Mouse (Mus musculus) c-Kit-positive CD71-positive TER-119-positive erythroid progenitor cells, embryonic 14.5 days (primary cell): ENCODE results near the gene Elac2.

Experiments used
- DNase-seq: peaks from one replicate; pipeline ENCODE4 v3.0.0-alpha.2; 2013; ENCODE audit warnings: low spot score

The Elac2 gene

DNA sequence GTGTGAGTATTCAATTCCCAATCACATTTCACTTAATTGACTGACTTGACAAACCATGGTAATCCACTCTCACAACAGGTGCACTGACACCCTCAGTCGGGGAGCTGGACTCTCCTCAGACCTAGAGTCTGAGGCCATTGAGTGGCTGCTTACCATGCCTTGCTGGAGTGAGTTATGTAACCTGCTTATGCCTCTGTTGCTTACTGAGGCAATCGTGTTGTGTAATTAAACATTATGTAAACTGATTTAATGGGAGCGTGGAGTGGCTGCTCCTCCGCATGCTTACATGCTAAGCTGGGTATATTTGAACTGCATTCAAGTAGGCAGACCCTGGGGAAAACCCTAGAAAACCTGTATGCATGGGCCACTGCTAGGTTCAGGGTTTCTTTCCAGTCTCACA, 41.9 kb downstream of the Elac2 start:
- DNase-seq, result no peak

DNA sequence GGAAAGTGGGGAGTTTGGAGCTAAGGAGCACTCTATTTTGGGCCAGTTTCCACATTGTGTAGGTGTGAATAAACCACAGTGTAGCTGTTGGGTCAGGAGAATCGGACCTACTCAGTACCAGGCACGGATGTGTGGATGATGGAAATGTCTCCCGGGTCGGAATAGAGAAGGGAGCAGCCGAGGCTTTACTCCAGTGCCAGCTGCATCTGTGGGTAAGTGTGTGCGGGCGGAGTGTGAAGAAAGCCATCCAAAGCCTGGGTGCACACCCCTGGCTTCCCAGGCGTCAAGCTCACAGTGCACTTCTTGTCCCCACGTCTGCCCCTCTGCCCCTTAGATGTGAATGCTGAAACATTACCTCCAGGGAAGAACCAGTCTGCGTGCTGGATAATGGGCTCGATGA, 43.9 kb downstream of the Elac2 start:
- DNase-seq, result no peak

DNA sequence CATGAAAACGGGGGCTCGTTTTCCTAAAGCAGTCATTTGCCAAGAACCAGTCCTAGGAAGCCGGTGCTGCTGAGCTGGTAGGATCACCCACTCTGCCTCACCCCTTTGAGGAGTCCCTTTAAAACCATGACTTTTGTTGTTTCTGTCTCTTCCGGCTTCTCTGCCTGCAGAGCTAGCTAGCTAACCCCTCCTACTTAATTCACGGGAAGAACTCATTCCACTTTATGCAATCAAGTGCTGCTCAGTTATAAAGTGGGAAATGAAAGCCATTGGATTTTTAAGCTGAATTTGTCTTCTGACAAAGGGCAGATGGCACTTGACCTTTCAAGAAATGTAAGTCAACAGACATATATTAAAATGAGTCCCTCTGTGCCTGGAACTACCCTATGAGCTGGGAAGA, 49.2 kb downstream of the Elac2 start:
- DNase-seq, result no peak

DNA sequence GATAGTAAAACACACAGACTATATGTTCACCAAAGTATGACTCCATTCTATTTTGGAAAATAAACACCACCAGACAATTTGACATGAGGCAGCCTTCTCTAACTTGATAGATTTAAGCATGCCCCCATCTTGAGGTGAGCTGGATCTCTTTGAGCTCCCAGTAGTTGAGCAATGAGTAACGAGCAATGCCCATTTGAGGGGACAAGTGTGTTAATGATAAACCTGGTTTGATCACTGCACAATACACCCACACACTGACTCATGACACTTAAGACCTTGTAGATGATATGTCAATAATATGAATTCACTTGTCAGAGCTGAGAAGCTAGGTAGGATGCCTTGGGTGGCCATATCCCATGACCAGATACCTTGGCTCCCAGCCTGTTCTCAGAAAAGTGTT, 51.4 kb downstream of the Elac2 start:
- DNase-seq, result no peak

DNA sequence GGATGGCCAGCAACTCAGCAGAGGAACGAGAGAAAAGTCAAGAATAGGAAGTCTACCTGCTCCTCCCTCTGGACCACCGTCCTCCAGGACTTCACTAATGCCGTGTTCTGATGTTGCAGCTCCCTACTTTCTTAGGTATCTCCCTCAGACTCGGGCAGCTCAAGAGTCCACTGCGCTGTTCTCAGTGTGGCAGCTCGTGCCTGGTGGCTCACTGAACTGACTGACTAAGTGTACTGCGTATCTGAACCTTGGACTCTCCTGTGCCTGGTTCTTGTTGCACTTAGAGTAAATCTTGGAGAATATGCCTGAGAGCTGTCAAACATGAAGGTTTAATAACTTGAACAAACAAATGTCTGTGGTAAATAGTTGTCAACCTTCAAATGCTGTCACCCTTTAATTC, 53.4 kb downstream of the Elac2 start:
- DNase-seq, result no peak

DNA sequence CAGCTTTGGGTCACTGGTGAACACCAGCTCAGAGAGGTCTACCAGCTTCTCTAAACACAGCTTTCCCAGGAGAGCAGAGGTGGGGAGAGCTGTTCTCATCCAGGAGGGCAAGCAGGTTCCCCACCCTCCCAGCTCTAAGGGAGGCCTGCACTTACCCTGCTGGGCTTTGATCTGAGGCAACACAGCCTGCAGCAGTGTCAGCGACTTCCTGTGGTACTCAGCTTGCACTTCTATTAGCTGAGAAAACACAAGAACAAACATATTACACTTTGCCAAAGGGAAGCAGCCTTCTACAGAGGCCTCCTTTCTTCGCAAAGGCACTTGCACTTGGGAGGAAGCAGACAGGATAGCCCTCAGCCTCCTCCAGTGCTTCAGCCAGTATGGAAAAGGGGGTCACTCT, 60.2 kb downstream of the Elac2 start:
- no peak for DNase-seq

DNA sequence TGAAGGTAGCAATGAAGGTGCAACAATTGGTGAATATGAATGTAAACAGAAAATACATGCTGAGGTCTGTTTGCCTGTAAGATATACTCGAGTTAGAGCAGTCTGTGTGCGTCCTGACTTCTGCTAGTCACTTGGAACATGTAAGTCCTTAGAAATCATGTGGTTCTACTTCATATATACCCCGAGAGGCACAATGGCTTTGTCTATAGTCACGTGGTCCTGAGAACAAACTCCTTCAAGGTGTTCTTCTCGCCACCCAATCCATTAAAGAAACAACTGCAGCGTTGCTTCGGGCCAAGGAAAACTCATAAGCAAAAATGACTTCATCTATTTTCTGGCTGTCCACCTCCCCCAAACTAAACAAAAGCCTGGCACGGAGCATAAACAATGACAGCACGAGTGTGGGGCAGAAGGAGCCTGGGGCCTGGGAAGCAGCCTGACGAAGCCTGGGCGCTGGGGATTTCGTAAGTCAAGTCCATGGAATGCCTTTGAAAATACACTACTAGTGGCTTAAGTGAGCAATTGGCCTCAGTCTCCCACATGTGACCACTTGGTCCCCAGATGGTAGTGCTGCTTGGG, 60.8 kb downstream of the Elac2 start:
- DNase-seq, result no peak

DNA sequence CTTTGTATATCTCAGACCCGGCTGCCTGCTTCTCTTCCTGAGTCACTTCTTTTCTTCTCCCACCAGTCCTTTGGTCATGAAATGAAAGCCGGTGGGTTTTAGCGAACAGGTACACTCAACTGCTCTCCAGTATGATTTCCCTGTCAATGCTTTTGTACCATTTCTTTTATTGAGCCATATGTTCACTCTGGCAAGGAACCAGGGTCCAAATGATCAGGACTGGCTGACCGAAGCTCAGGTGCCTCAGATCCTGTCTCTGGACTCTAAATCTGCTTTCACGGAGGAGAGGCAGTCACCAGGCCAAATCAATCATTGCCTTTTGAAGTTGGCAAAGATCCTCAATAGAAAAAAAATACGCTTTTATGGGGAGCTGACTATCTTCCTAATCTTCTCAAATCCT, 61.7 kb downstream of the Elac2 start:
- no peak for DNase-seq

DNA sequence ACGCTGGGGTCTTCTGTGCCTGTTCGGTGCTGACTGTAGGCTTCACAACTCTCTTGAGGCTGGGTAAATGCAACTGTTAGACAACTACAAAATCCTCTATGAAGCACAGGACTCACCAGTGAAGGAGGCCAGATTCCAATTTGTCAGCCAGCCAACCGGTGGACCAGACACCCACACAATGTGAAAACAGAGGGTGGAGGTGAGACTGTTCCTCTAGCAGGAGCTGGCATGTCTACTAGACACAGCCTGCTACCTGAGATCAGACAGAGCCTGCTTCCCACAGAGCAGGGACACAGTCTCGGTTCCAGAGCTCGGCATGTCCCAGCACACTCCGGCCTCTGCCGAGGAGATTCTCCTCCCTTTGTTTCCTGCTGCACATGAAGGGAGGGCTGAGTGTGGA, 70.3 kb downstream of the Elac2 start:
- DNase-seq, result no peak

DNA sequence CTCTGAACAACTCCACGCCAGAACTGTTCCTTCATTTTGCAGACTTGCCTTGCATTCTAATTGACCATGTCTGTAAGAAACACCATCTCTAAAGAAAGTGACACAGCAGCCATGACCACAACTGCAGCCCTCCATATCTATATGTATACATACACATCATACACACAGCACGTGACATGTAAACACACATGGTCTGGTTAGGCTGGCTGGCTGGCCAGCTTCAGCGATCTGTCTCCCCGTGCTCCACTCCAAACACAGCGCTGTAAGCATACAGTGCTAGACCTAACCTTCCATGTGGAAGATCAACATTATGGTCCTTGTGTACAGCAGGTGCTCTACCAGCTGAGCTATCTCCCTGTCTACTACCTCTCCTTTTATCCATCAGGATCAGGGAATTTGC, 72.0 kb downstream of the Elac2 start:
- no peak for DNase-seq
